Mouse (Mus musculus): ENCODE data around the gene Irak4. TPM values are rescaled to one million over a fixed set of nuclear protein-coding genes. Genes with fewer than 3 reads are reported as not detected.

Irak4 gene
- total RNA-seq, 2 experiments from 2014 or later: 2.1 to 2.8 TPM

- no peak for DNase-seq (ENCODE audit: low spot score in 2 of 2)
These were observed 72.6 kb downstream of the Irak4 start for GRCm38 (mm10) chr15:94616036-94616435.

DNA sequence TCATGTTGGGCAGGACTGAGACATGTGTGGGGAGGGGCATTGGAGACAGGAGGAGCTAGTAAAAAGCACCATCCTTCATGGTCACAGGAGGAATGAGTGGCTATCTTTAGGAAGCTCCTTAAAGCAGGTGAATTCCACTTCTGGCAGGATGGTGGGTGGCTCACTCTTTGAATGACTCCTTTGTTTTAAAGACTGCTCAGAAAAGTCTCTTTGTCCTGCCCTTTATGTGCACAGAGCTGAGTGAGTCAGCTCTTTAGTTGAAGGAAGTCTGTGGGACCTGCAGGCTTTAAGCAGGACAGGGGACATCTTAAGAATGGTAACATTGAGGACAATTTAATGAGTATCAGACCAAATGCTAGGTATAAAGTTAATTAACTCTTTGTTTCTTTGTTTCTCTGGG lies 77.5 kb downstream of the Irak4 start:
- DNase-seq (ENCODE audit: low spot score in 2 of 2): no peak

DNA sequence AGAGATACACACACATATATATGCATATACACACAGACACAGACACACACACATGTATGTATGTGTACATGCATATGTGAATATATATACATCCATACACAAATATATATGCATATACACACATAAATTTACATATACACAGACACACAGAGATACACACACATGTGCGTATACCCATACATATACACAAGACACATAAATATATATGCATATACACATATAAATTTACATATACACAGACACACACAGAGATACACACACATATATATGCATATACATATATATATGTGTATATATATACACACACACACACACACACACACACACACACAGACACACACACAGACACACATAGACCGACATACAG lies 85.0 kb downstream of the Irak4 start:
- DNase-seq (ENCODE audit: low spot score in 2 of 2): no peak

DNA sequence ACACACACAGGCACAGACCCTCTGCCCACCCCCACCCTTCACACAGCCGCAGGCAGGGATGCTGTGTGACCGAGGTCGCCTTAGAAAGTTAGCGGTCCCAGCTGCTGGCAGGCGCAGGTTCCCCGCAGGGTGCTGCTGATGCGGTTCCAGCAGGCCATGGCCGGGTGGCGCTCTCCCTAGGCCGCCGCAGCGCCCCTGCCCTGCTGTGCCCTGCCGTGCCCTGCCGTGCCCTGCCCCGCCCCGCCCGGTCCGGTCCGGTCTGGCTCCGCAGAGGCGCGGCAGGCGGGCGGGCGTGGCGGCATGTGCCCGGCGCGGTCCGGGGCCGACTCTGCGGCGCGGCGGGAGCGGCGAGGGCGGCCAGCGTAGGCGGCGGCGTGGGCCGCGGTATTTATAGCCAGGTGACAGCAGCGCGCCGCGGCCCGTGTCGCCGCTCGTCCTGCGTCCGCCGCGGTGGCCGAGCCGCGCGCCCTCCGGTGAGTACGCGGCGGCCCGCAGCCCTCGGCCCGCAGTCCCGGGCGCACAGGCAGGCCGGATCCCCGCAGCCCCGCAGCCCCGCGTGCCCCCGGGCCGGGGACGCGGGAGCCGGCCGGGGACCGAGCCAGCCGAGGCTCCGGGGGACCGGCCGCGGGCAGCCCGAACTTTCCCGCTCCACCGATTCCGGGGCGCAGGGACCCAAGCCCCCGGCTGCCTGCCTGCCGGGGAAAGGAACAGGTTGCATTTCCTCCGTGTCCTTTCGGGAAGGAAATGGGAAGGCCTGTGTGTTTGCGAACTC lies 85.6 kb downstream of the Irak4 start, which contains the start of gene Tmem117:
Tmem117 (plus strand) TSS at position 403 of the 772 bp plus-strand sequence.
- DNase-seq (ENCODE audit: low spot score in 2 of 2): peak in 1 of 2 experiments; percentile 27

DNA sequence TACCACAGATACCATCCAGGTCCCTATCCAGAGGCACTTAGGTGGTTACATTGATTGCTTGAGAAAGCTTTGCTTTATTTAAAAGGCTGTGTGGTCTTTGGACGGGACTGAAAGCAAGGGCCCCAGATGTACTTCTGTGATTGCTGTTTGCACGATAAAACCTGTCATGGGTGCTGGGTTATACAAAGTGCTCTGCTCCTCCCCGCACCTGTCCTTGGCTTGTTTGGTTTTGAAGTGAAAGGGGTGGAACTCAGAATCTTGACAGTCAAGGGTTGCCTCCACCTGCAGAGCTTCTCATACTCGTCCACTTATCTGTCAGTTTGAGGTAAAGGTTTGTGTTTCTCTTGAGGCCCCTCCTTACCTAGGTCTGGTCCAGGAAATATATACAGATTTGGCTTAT lies 87.1 kb downstream of the Irak4 start:
- no peak for DNase-seq (ENCODE audit: low spot score in 2 of 2)

Other genes starting within 250 kb of the Irak4 start
- 10 to 100 TPM; 14.2 to 16.2 TPM for gene Adamts20, start 78.2 kb upstream of the Irak4 start, total RNA-seq (2021)
- 1 to 10 TPM; 4.2 to 4.9 TPM for gene Pus7l, start 96 bp upstream of the Irak4 start, total RNA-seq (2021)
- gene Twf1, start 46.2 kb downstream of the Irak4 start, total RNA-seq (2021): 10 to 100 TPM; 61.6 to 62.0 TPM
- 10 to 100 TPM in 1 of 2 experiments, 1 to 10 TPM in 1; 8.7 to 10.5 TPM for gene Tmem117, start 85.6 kb downstream of the Irak4 start, total RNA-seq (2021)

Data from layer of hippocampus, postnatal 14 days (tissue).